Mouse (Mus musculus): ENCODE data around the gene Sema4d.

The Sema4d gene

DNA sequence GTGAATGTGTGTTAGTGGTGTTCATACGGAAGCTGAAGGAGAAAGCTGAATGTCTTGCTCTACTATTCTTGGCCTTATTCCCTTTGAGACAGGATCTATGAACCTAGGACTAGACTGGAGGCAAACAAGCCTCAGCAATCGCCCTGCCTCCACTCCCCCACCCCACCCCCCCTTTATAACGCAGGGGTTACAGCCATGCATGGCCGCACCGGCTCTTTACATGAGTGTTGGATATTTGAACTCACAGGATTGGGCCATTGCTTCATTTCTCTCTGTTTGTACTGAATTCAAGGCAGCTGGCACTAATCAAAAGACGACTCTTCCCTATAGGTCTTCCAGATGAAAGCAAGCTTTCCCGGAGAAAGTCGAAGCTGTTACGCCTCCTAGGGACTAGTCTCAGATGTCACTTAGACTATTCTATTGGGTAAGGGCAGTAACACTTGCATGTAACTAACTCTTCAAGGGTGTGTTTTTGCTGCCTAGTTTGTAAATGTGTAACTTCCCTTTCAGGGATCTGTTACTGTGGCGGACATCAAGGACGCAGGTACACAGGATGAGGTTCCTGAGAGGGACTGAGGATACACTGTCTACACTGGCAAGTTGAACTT lies 151.3 kb downstream of the Sema4d start:
- DNase-seq (ENCODE audit: low spot score in 2 of 2) = no peak

DNA sequence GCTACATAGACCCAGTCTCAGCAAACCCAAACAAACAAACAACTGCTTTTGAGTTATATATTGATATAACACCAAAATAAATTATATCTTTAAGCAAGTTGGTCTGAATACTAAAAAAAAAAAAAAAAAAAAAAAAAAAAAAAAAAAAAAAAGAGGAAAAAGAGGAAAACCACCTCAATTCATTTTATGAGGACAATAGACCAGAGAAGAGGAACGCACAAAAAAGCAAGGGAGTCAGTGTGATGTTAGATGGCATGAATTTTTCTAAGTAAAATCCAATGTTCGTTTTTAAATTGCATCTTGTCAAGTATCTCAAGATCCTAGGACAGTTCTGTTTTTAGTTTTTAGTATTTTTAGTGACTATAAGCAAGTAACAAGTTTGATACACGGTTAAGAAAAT lies 152.1 kb downstream of the Sema4d start:
- DNase-seq (ENCODE audit: low spot score in 2 of 2) = no peak

DNA sequence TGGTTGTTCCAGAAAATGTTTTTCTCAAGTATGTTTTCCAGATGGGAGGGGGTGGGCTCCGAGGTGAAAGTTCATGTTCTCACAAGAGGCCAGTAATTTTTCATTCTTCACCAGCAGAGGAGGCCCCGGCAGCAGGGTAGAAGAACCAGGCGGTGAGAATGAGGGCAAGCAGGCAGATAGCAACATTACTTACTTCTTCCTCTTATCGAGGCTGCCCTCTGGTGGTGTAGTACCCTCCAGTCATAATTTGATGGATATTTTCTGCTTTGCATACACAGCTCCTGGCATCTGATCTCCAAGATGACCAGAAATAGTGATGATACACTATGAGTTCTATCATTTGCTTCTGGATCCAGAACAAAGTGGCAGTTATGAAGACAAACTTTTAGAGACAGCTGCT lies 154.6 kb downstream of the Sema4d start:
- DNase-seq (ENCODE audit: low spot score in 2 of 2) = no peak
